ENCODE assay signal across 22 mouse cellular contexts in genomic region chr3:93096447-93096846, GRCm38 (mm10). TPM values are rescaled to one million over a fixed set of nuclear protein-coding genes. Genes with fewer than 3 reads are reported as not detected.
"Had no signal": no experiment of that assay in that cellular context is flagged by ENCODE, and none has a peak within 500 bp of the region (broad histone marks: within the 10 kb centered on the region; RNA-seq: fewer than 3 reads in every experiment).

No protein-coding gene starts in this region.

- H3K4me3 ChIP-seq: neural tube, embryonic 15.5 days; stomach, embryonic 15.5 days had no signal

- H3K27ac ChIP-seq: neural tube, embryonic 15.5 days; stomach, embryonic 15.5 days; stomach, postnatal 0 days had no signal

- H3K9me3 ChIP-seq: neural tube, embryonic 15.5 days; stomach, embryonic 15.5 days had no signal

- DNase-seq: retina, postnatal 1 day; right cerebral cortex, adult 18-20 months; right cerebral cortex, postnatal 14 days; right cerebral cortex, postnatal 25 days; right cerebral cortex, postnatal 4 days; spleen, adult 18-20 months; thymus, adult 18-20 months; thymus, adult 2 months; thymus, postnatal 14 days; thymus, postnatal 25 days; thymus, postnatal 36 days; thymus, postnatal 4 days had no signal

- H3K36me3 ChIP-seq: neural tube, embryonic 15.5 days; stomach, embryonic 15.5 days had no signal

- H3K9ac ChIP-seq: neural tube, embryonic 15.5 days; stomach, embryonic 15.5 days had no signal

- H3K4me2 ChIP-seq: neural tube, embryonic 15.5 days; stomach, embryonic 15.5 days had no signal

- H3K4me1 ChIP-seq: neural tube, embryonic 15.5 days; stomach, embryonic 15.5 days had no signal

- H3K27me3 ChIP-seq: neural tube, embryonic 15.5 days; stomach, embryonic 15.5 days had no signal

RNA-seq across cellular contexts. Expression of gene Gm4858, which starts 27.8 kb away (rescaled TPM):
- polyA plus RNA-seq: neural tube, embryonic 14.5 days; neural tube, embryonic 15.5 days; small intestine, adult 2 months; spleen, adult 2 months; stomach, embryonic 14.5 days; stomach, embryonic 15.5 days; stomach, embryonic 16.5 days; testis, adult 2 months; urinary bladder, adult 2 months had no signal

RNA-seq across cellular contexts. Expression of gene Crnn, which starts 48.1 kb away (rescaled TPM):
- polyA plus RNA-seq: neural tube, embryonic 14.5 days; neural tube, embryonic 15.5 days; small intestine, adult 2 months; spleen, adult 2 months; stomach, embryonic 14.5 days; testis, adult 2 months; urinary bladder, adult 2 months had no signal
